Mouse (Mus musculus): Measurements from ENCODE around the gene Maz. TPM values are rescaled to one million over a fixed set of nuclear protein-coding genes. Genes with fewer than 3 reads are reported as not detected.

The Maz gene
- polyA plus RNA-seq, 1 experiment = 186 TPM

DNA sequence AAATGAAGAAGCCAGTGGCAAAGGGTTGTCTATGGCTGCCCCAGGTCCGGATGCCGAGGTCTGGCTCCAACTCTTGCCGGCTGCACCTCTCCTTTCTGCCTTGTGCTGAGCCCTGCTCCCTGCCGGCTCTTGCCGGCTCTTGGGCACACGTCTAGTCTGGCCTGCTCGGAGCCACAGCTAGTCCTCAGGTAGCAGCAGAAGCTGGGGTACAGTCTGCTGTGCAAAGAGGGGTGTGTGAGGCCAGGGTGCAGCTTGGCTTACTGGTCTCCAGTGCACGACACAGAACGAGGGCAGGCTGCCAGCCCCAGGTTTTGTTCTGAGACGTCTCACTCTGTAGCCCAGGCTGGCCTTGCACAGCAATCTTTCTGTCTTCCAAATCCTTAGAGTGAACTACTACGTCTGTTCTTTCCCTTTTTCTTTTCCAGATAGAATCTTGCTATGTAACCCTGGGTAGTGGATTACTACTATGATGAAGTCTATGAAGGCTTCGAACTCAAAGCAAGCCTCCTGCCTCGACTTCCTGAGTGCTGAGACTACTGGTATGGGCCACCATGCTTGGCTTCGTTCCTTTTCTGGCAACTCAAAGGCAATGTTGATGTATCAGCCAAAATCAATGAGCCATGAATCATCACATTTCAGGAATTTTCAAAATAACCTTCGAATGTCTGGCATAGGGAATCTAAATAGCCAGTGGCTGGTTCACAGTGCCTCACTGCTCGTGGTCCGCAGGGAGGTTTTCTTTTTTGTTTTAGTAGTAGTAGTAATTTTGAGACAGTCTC, 17.3 kb downstream of the Maz start:
- DNase-seq (ENCODE audit: extremely low spot score in 1 of 2, low spot score in 1 of 2) = no peak

DNA sequence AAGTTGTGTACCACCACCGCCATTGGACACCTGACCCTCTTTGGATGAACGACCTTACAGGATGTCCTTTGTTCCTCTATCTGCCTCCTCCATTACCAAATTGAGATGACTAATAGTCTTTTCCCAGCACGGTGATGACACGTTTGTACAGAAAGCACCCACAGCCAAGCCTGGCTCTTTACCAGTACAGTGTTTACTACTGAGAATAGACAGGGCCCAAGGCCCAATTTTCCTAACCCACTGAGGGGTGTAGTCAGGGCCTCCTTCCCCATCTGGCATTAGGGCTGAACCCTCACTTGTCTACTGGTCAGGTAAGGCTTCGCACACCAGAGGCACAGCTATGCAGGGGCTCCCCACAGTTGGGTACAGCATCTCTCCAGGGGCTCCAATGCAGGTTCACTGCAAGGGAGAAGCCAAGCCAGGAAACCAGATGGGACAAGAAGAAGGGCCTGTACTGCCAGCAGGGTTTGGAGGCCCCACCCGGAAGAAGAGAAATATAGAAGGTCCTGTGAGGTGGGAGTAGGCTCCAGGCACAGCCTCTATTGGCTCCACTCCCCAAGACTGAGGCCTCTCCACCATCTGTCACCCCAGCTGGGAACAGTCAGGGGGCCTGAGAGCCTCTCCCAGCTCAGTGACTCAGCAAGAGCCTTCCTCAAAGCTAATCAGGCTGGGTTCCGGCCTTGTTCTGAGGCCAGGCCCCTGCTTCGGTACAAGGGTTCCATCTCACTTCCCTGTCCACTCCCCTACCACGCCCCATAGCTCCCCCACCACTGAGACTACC, 18.4 kb downstream of the Maz start:
- DNase-seq (ENCODE audit: extremely low spot score in 1 of 2, low spot score in 1 of 2) = peak; percentile 77 to 87

DNA sequence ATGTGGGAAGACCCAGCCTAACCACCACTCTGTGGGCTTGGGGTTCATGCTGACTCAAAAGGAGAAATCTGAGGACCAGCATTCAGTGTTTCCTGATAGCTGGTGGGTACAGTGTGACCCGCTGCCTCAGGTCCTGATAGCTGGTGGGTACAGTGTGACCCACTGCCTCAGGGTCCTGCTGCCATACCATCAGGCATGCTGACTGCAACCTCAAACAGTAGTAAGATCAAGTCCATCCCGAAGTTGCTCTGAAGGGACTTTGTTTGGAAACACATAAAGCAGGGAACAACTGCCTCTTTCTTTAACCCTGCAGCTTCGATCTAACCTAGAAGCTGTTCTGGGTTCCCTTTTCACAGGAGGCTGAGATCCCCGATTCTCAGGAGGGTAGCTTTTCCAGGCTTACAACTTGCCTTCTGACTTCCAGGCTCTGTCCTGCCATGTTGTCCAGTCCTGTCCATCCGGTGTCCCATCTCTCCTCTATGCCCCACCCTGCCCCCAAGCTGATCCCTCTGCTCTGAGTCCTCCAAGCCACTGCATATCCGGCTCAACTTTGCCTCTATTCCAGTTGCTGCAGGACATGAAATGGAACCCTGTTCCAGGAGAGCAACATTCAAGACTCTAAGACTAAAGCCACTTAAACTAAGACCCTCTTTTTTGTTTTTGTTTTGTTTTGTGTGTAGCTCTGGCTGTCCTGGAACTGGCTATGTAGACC, 19.4 kb downstream of the Maz start:
- no peak for DNase-seq (ENCODE audit: extremely low spot score in 1 of 2, low spot score in 1 of 2)

DNA sequence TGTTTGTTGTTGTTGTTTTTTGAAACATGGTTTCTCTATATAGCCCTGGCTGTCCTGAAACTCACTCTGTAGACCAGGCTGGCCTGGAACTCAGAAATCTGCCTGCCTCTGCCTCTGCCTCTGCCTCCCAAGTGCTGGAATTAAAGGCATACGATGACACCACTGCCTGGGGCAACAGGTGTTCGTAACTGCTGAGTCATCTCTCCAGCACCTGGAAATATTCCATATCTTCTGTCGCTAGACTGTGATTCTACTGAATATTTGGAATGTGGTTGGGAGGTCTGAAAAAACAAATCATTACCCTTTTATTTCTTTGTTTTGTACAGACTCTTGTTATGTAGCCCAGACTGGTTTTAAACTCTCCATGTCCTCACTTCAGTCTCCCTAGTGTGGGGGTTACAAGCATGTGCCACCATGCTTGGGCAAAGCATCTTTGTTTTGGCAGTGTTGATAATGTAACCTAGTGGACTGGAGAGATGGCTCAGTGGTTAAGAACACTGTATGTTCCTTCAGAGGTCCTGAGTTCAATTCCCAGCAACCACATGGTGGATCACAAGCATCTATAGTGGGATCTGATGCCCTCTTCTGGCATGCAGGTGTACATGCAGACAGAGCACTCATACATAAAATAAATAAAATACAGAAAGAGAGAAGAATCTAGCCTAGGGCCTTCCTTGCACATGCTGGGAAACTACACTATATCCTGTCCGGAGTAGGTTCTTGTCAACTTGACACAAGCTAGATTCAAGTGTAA, 22.5 kb downstream of the Maz start:
- no peak for DNase-seq (ENCODE audit: extremely low spot score in 1 of 2, low spot score in 1 of 2)

DNA sequence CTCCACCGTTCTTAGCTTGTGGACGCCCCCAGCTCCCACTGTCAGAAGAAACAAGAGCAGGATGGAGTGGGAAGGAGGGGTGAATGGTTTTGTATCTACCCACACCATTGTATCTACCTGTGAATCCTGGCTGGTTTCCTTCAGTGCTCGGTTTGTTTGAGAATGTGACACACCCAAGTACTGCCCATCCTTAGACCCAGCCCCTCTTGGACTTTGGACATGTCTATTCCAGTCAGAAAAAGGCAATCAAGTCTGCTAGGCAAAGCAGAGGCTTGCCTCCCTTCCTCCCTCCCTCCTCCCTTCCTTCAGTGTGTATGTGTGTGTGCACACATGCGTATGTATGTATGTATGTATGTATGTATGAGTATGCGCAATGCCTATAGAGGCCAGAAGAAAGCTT, 23.2 kb downstream of the Maz start:
- DNase-seq (ENCODE audit: extremely low spot score in 1 of 2, low spot score in 1 of 2) = no peak

DNA sequence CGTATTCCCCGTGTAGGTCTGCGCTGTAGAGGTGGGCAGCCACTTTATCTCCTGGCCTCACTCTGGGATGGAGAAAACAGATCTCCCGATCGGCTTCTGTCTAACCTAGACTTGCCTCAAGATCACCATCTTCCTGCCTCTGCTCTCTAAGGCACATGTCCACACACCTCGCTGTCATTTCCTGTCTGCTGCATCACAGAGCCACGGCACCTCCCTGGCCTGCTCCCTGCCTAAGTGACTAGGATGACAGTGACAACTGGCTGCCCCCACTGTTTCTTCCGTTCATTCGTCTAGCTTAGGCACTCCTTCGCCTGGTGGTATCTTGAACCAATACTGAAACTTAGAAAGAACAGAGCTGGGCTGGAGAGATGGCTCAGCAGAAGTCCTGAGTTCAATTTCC, 27.3 kb downstream of the Maz start:
- DNase-seq (ENCODE audit: extremely low spot score in 1 of 2, low spot score in 1 of 2) = no peak

DNA sequence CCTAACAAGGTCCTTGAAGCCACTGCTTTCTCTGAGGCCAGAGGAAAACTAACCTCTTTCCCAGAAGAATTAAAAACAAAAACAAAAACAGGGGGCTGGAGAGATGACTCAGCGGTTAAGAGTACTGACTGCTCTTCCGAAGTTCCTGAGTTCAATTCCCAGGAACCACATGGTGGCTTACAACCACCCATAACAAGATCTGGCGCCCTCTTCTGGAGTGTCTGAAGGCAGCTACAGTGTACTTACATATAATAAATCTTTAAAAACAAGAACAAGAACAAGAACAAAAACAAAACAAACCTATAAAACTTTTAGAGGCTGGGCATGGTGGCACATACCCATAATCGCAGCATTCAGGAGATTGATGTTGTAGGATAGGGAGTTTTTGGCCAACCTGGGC, 30.4 kb downstream of the Maz start:
- no peak for DNase-seq (ENCODE audit: extremely low spot score in 1 of 2, low spot score in 1 of 2)

DNA sequence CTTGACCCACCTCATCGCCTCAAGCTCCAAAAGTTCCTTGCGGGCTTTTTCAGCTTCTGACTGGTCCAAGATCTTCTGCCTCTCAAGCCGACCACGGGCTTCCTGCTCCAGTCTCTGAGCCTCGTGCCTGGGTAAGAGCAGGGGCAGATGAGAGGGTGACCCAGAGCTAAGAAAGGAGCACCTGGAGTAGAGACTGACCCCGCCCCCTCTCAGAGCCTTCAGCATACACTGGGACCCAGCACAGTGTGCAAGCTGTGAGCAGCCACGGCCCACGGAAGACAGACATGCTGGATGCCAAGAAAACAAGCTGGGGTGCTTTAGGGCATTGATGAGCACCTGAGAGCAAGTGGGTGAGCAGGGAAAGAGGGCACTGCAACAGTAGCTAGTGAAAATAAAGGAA, 38.0 kb downstream of the Maz start:
- DNase-seq (ENCODE audit: extremely low spot score in 1 of 2, low spot score in 1 of 2) = no peak

DNA sequence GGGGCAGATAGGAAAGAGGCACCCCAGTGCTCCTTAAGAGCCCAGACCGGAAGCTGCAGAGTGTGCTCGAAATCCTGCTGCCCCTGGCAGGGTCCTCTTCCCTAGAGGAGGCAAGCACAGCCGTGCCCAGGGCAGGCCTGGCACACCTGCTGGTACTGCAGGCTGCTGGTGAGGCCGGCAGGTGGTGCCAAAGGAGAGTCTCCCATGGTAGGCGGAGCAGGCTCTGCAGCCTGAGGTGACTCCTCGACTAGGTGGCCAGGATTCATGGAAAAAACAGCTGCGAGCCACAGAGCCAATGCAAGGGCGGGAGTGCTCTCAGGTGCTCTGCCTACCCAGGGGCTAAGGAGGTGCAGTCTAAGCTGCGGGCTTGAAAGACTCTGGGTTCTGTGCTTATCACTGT, 40.5 kb downstream of the Maz start:
- DNase-seq (ENCODE audit: extremely low spot score in 1 of 2, low spot score in 1 of 2) = peak in 1 of 2 experiments; percentile 56

DNA sequence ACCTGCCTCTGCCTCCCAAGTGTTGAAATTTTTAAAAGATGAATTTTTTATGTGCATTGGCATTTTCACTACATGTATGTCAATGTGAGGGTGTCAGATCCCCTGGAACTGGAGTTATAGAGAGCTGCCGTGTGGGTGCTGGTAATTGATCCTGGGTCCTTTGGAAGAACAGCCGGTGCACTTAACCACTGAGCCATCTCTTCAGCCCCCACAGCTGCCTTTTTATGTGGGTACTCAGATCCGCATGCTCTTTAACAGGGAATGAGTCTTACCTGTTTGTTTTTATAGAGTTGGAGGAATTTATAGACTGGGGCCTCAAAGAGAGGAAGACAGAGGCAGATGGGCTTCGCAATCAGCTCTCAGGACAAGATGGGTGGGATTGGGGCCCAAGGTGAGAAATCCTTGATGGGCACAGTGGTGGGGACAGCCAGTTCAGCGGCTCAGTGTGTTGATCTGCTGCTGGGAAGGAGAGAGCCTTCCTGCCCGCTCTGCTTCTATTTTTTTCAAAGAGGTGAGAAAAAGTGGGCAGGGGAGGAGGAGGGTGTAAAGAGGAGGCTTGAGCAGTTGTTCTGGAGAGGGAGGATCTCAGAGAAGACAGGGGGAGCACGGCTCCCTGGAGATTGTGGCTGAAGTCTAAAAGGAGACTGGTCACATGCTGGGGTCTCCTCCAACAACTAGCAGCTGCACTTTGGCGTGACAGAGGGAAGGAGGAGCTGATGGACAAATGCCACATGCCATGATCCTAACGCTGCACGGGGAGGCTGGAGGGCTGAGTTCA, 42.0 kb downstream of the Maz start:
- peak in 1 of 2 experiments; percentile 74 for DNase-seq (ENCODE audit: extremely low spot score in 1 of 2, low spot score in 1 of 2)

DNA sequence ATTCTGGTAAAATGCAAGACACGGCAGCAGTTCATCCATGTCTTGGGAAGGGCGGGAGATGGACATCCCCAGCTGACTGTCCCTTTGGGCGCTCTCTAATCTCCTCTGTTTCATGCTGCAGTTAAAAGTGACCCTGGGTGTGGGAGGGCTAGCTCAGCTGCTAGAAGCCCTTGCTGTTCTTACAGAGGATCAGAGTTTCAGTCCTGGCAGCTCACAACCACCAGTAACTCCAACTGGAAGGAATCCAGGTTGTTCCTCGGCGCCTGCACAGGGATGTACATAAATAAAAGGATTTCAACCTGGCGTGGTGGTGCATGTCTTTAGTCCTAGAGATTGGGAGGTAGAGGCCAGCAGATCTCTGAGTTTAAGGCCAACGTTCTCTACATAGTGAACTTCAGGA, 43.7 kb downstream of the Maz start:
- no peak for DNase-seq (ENCODE audit: extremely low spot score in 1 of 2, low spot score in 1 of 2)

DNA sequence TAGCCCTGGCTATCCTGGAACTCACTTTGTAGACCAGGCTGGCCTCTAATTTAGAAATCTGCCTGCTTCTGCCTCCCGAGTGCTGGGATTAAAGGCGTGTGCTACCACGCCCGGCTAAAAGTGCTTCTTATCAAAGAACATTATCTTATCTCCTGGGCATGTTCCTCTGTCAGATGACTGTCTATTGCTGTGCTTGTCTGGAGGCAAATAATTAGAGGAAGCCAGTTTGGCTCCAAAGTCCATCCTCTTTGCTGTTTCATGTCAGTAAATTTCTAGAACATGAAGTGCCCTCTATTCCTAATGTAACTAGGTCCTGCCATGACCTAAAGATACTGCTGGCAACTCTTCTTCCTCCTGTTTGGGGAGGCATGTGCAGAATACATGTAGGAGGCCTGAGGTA, 44.8 kb downstream of the Maz start:
- DNase-seq (ENCODE audit: extremely low spot score in 1 of 2, low spot score in 1 of 2) = no peak

DNA sequence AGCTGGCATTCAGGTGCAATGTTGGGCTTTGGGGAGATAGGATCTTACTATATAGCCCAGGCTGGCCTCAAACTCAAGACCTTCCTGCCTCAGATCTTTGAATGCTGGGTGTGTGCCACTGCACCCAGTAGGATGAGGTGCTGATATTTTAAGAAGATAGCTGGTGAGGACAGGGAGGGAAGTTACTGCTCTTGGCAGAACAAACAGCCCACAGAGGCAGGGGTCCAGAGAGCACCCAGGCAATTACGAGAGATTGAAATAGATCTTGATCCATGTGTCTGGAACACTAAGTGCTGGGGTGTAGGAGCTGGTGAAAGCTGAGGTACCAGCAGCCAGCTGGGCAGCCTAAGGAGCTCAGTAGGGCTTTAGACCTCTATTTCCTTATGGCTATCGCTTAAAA, 45.2 kb downstream of the Maz start:
- no peak for DNase-seq (ENCODE audit: extremely low spot score in 1 of 2, low spot score in 1 of 2)

DNA sequence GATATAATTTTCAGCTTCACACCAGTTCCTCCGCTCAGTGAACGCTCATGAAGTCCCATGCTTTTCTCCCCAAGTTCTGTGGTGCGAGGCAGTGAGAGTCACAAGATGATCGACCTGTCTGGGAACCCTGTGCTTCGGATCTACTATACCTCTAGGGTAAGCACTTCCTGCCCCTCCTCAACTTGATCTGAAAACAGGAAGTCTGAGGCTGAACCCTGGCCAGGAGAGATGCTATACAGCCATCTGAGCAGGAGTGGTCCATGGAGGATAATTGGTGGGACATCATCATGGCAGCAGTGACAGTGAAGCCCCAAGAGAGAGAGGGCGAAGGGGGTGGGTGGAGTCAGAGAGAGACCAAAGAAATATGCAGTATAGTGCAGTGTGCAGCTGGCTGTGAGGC, 48.0 kb downstream of the Maz start:
- no peak for DNase-seq (ENCODE audit: extremely low spot score in 1 of 2, low spot score in 1 of 2)

DNA sequence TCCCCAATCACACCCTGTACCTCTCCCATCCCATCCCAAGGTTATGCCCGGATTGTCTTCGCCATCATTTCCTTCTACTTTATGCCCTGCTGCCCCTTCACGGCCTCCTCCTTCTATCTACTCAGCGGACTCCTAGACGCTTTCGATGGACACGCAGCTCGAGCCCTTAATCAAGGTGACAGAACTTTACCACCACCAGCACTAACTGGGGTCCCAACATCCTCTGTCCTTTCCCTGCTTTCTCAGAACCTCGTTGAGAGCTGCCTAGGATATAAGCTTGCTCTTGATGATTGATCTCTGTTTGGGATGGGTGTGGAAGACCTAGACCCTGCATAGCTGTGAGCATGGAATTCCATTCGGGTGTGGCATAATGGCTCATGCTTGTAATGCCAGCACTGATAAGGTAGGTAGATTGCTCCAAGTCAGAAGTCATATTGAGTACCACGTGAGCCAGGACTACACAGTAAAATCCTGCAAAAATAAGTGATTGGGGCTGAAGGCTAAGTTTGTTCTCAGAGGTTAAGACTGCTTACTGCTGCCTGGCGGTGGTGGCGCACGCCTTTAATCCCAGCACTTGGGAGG, 49.9 kb downstream of the Maz start:
- no peak for DNase-seq (ENCODE audit: extremely low spot score in 1 of 2, low spot score in 1 of 2)

DNA sequence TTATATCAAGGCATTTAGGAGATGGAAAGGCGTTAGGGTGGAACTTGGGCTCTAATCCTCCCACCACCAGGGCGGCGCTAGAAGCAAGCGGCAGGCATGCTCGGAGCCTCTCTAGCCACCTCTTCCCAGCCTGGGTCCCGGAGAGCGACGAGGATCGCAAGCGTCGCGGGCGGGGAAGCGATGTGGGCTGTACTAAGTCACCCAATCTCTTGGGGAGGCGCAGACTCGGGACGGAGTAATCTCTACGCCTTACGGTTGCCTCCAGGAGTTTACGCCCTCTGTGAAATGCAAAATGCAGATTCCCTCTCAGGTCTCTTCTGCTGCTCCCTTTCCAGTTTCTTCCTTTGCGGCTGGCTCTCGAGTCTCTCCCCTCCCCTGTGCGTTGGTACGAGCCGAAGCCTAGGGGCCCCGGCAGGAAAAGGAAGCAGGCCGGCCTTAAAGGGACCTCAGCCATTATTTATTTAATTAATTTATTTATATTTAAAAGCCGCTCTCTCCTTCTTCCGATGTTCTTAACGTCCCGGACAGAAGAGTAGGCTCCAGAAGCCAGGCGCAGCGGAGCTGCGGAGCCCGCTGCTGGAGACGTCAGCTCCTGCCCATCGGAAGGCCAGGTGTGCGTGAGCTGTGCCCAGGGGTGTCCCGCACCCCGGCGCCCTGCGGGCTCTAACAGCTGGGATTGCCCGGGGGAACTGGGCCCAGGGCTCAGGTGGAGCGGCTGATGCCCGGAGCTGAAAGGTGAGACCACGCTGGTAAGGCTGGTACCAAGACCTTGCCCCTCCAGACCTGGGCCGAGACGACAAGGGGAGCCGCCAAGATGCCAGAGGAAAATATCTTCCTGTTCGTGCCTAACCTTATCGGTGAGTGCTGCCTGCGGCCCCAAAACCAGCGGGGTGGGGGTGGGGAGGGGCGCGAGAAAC, 50.6 kb downstream of the Maz start, which contains the start of gene Cdiptos:
Gene Cdiptos, minus strand, starts transcription at position 149 of the 917 bp plus-strand sequence.
- peak; percentile 88 to 98 for DNase-seq (ENCODE audit: extremely low spot score in 1 of 2, low spot score in 1 of 2)

DNA sequence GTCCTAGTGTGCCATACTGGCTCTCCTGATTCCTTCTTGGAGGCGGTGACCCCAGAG, 51.1 kb downstream of the Maz start, which contains the start of gene Cdipt:
Gene Cdipt, plus strand, starts transcription at position 22 of the 57 bp plus-strand sequence.
- no peak for DNase-seq (ENCODE audit: extremely low spot score in 1 of 2, low spot score in 1 of 2)

DNA sequence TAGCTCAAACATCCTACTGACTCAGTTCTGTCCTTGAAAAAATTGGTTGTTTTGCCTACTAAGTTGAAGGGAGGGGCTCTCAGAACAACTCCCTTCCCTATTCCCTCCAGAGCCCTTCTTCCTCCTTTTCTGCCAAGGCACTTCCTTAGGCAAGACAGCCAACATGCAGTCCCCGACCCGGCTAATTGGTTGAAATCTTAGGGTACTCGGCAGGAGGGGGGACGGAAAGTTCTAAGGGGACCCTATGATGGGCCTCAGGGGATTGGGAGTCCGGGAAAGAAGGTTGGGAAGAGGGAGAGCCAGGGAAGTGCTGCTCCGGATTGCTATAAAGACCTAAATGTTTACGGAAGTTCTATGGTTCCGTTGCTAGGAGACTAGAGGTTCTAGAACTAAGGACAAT, 51.3 kb downstream of the Maz start:
- no peak for DNase-seq (ENCODE audit: extremely low spot score in 1 of 2, low spot score in 1 of 2)
